Mouse (Mus musculus): ENCODE measurements around the gene Fcho2. TPM values are rescaled to one million over a fixed set of nuclear protein-coding genes. Genes with fewer than 3 reads are reported as not detected.

The Fcho2 gene
- polyA plus RNA-seq, 1 experiment from 2014 or later = 23.0 TPM

- H3K27ac ChIP-seq (ENCODE audit: low read length) = no peak overlapping the region
- H3K4me2 ChIP-seq (ENCODE audit: low read length) = no peak overlapping the region
- no peaks in the 10 kb centered on the region for H3K4me1 ChIP-seq (ENCODE audit: control insufficient read depth, insufficient read depth, low read length)
- ATAC-seq = no peak
- H3K36me3 ChIP-seq (ENCODE audit: control insufficient read depth, insufficient read depth, low read length) = no peaks in the 10 kb centered on the region
- no peak overlapping the region for H3K9ac ChIP-seq (ENCODE audit: low read depth, low read length)
- no peaks in the 10 kb centered on the region for H3K9me3 ChIP-seq (replicated peaks; ENCODE audit: control insufficient read depth, low read length, poor library complexity, severe bottlenecking)
- WGBS = 97% methylated on average over 1 of the region's 1 CpGs
- H3K27me3 ChIP-seq (ENCODE audit: control insufficient read depth, insufficient read depth, low read depth, low read length) = no peaks in the 10 kb centered on the region
- H3K4me3 ChIP-seq (ENCODE audit: low read depth, low read length) = no peak overlapping the region
Observed at GRCm38 (mm10) chr13:98710655-98711054, 104.6 kb downstream of the Fcho2 start.

- H3K4me2 ChIP-seq (ENCODE audit: low read length) = no peak overlapping the region
- WGBS = 78% methylated on average over 8 of the region's 8 CpGs
Observed at GRCm38 (mm10) chr13:98710236-98710635, 105.0 kb downstream of the Fcho2 start.

GRCm38 (mm10) chr13:98705501-98705900 lies 109.7 kb downstream of the Fcho2 start:
- Histone ChIP-seq H3K9me3 (replicated peaks; ENCODE audit: control insufficient read depth, low read length, poor library complexity, severe bottlenecking) (no peaks in the 10 kb centered on the region), H3K4me2 (ENCODE audit: low read length) (no peak overlapping the region), H3K27me3 (ENCODE audit: control insufficient read depth, insufficient read depth, low read depth, low read length) (no peaks in the 10 kb centered on the region), H3K9ac (ENCODE audit: low read depth, low read length) (no peak overlapping the region), H3K27ac (ENCODE audit: low read length) (no peak overlapping the region), H3K36me3 (ENCODE audit: control insufficient read depth, insufficient read depth, low read length) (no peaks in the 10 kb centered on the region), H3K4me1 (ENCODE audit: control insufficient read depth, insufficient read depth, low read length) (no peaks in the 10 kb centered on the region), H3K4me3 (ENCODE audit: low read depth, low read length) (no peak overlapping the region)
- ATAC-seq = no peak
- 77% methylated on average over 4 of the region's 4 CpGs for WGBS

More at GRCm38 (mm10) chr13:98710236-98710635, 105.0 kb downstream of the Fcho2 start:
- Histone ChIP-seq H3K9ac (ENCODE audit: low read depth, low read length) (no peak overlapping the region), H3K36me3 (ENCODE audit: control insufficient read depth, insufficient read depth, low read length) (no peaks in the 10 kb centered on the region), H3K27me3 (ENCODE audit: control insufficient read depth, insufficient read depth, low read depth, low read length) (no peaks in the 10 kb centered on the region), H3K27ac (ENCODE audit: low read length) (no peak overlapping the region), H3K4me3 (ENCODE audit: low read depth, low read length) (no peak overlapping the region), H3K4me1 (ENCODE audit: control insufficient read depth, insufficient read depth, low read length) (no peaks in the 10 kb centered on the region), H3K9me3 (replicated peaks; ENCODE audit: control insufficient read depth, low read length, poor library complexity, severe bottlenecking) (no peaks in the 10 kb centered on the region)
- ATAC-seq = no peak

GRCm38 (mm10) chr13:98703786-98704185 lies 111.5 kb downstream of the Fcho2 start:
- Histone ChIP-seq H3K4me2 (ENCODE audit: low read length) (no peak overlapping the region), H3K36me3 (ENCODE audit: control insufficient read depth, insufficient read depth, low read length) (no peaks in the 10 kb centered on the region), H3K4me1 (ENCODE audit: control insufficient read depth, insufficient read depth, low read length) (no peaks in the 10 kb centered on the region), H3K27me3 (ENCODE audit: control insufficient read depth, insufficient read depth, low read depth, low read length) (no peaks in the 10 kb centered on the region), H3K27ac (ENCODE audit: low read length) (no peak overlapping the region), H3K9me3 (replicated peaks; ENCODE audit: control insufficient read depth, low read length, poor library complexity, severe bottlenecking) (no peaks in the 10 kb centered on the region), H3K9ac (ENCODE audit: low read depth, low read length) (no peak overlapping the region), H3K4me3 (ENCODE audit: low read depth, low read length) (no peak overlapping the region)
- 87% methylated on average over 8 of the region's 8 CpGs for WGBS
- no peak for ATAC-seq

- Histone ChIP-seq H3K27ac (ENCODE audit: low read length) (no peak overlapping the region), H3K4me1 (ENCODE audit: control insufficient read depth, insufficient read depth, low read length) (no peaks in the 10 kb centered on the region), H3K4me2 (ENCODE audit: low read length) (no peak overlapping the region), H3K27me3 (ENCODE audit: control insufficient read depth, insufficient read depth, low read depth, low read length) (no peaks in the 10 kb centered on the region), H3K36me3 (ENCODE audit: control insufficient read depth, insufficient read depth, low read length) (no peaks in the 10 kb centered on the region), H3K9ac (ENCODE audit: low read depth, low read length) (no peak overlapping the region), H3K4me3 (ENCODE audit: low read depth, low read length) (no peak overlapping the region), H3K9me3 (replicated peaks; ENCODE audit: control insufficient read depth, low read length, poor library complexity, severe bottlenecking) (no peaks in the 10 kb centered on the region)
- no peak for ATAC-seq
- 94% methylated on average over 8 of the region's 8 CpGs for WGBS
Observed at GRCm38 (mm10) chr13:98702361-98702760, 112.9 kb downstream of the Fcho2 start.

- H3K36me3 ChIP-seq (ENCODE audit: control insufficient read depth, insufficient read depth, low read length) = no peaks in the 10 kb centered on the region
- no peaks in the 10 kb centered on the region for H3K27me3 ChIP-seq (ENCODE audit: control insufficient read depth, insufficient read depth, low read depth, low read length)
- H3K4me3 ChIP-seq (ENCODE audit: low read depth, low read length) = no peak overlapping the region
- WGBS = 86% methylated on average over 5 of the region's 5 CpGs
- no peak for ATAC-seq
- no peak overlapping the region for H3K4me2 ChIP-seq (ENCODE audit: low read length)
- H3K4me1 ChIP-seq (ENCODE audit: control insufficient read depth, insufficient read depth, low read length) = no peaks in the 10 kb centered on the region
- H3K9me3 ChIP-seq (replicated peaks; ENCODE audit: control insufficient read depth, low read length, poor library complexity, severe bottlenecking) = no peaks in the 10 kb centered on the region
- no peak overlapping the region for H3K9ac ChIP-seq (ENCODE audit: low read depth, low read length)
- H3K27ac ChIP-seq (ENCODE audit: low read length) = no peak overlapping the region
Observed at GRCm38 (mm10) chr13:98701309-98701675, 114.0 kb downstream of the Fcho2 start.

- Histone ChIP-seq H3K9ac (ENCODE audit: low read depth, low read length) (no peak overlapping the region), H3K4me2 (ENCODE audit: low read length) (no peak overlapping the region), H3K36me3 (ENCODE audit: control insufficient read depth, insufficient read depth, low read length) (no peaks in the 10 kb centered on the region), H3K9me3 (replicated peaks; ENCODE audit: control insufficient read depth, low read length, poor library complexity, severe bottlenecking) (no peaks in the 10 kb centered on the region), H3K27me3 (ENCODE audit: control insufficient read depth, insufficient read depth, low read depth, low read length) (peaks cover 3% of the 10 kb centered on the region), H3K4me1 (ENCODE audit: control insufficient read depth, insufficient read depth, low read length) (no peaks in the 10 kb centered on the region), H3K4me3 (ENCODE audit: low read depth, low read length) (no peak overlapping the region), H3K27ac (ENCODE audit: low read length) (no peak overlapping the region)
- no peak for ATAC-seq
- WGBS = 63% methylated on average over 10 of the region's 10 CpGs
Observed at GRCm38 (mm10) chr13:98700661-98701308, 114.5 kb downstream of the Fcho2 start.

GRCm38 (mm10) chr13:98699982-98700540 lies 115.2 kb downstream of the Fcho2 start:
- Histone ChIP-seq H3K4me1 (ENCODE audit: control insufficient read depth, insufficient read depth, low read length) (no peaks in the 10 kb centered on the region; the same call in 1 of the 2 replicates), H3K9ac (ENCODE audit: low read depth, low read length) (no peak overlapping the region), H3K9me3 (replicated peaks; ENCODE audit: control insufficient read depth, low read length, poor library complexity, severe bottlenecking) (no peaks in the 10 kb centered on the region), H3K36me3 (ENCODE audit: control insufficient read depth, insufficient read depth, low read length) (no peaks in the 10 kb centered on the region), H3K4me2 (ENCODE audit: low read length) (no peak overlapping the region), H3K27ac (ENCODE audit: low read length) (no peak overlapping the region), H3K27me3 (ENCODE audit: control insufficient read depth, insufficient read depth, low read depth, low read length) (peaks cover 6% of the 10 kb centered on the region), H3K4me3 (ENCODE audit: low read depth, low read length) (no peak overlapping the region)
- 89% methylated on average over 5 of the region's 5 CpGs for WGBS
- no peak for ATAC-seq

GRCm38 (mm10) chr13:98699051-98699744 lies 116.1 kb downstream of the Fcho2 start:
- Histone ChIP-seq H3K4me3 (ENCODE audit: low read depth, low read length) (no peak overlapping the region), H3K4me1 (ENCODE audit: control insufficient read depth, insufficient read depth, low read length) (peaks cover 4% of the 10 kb centered on the region; the same call in 1 of the 2 replicates), H3K4me2 (ENCODE audit: low read length) (no peak overlapping the region), H3K27me3 (ENCODE audit: control insufficient read depth, insufficient read depth, low read depth, low read length) (peaks cover 14% of the 10 kb centered on the region), H3K9ac (ENCODE audit: low read depth, low read length) (no peak overlapping the region), H3K9me3 (replicated peaks; ENCODE audit: control insufficient read depth, low read length, poor library complexity, severe bottlenecking) (no peaks in the 10 kb centered on the region), H3K27ac (ENCODE audit: low read length) (no peak overlapping the region), H3K36me3 (ENCODE audit: control insufficient read depth, insufficient read depth, low read length) (no peaks in the 10 kb centered on the region)
- no peak for ATAC-seq
- WGBS = 83% methylated on average over 14 of the region's 14 CpGs

All from midbrain, embryonic 16.5 days (tissue).